Mouse (Mus musculus): Measurements from ENCODE around the gene Vmn2r56. TPM values are rescaled to one million over a fixed set of nuclear protein-coding genes. Genes with fewer than 3 reads are reported as not detected.
A peak's percentile ranks its signal among the peaks of the same experiment; 100 is the strongest.
"Not testable (repeated sequence)": the region's sequence is repeated elsewhere in the genome, so short reads cannot be mapped to it uniquely, and the experiment has no call there.

Vmn2r56 gene
- polyA plus RNA-seq (2014; fragmentation: Nextera tagmentation; extraction: Ambion mirVana) = 0.03 TPM in 1 of 2 replicates, not detected in the other

GRCm38 (mm10) chr7:12734904-12735303, at the start of gene Vmn2r56:
TSS of gene Vmn2r56 (minus strand) at chr7:12735004.
- Histone ChIP-seq H3K36me3 (ENCODE audit: control insufficient read depth, insufficient read depth, low read length) (no peaks in the 10 kb centered on the region), H3K4me1 (ENCODE audit: control insufficient read depth, insufficient read depth, low read length) (no peaks in the 10 kb centered on the region), H3K9ac (ENCODE audit: low read length) (no peak within 1 kb of the TSS), H3K4me2 (ENCODE audit: low read depth) (no peak within 1 kb of the TSS), H3K9me3 (ENCODE audit: control insufficient read depth, low read length) (peaks cover 7% of the 10 kb centered on the region; the same call in 1 of the 2 replicates), H3K27me3 (ENCODE audit: control insufficient read depth, insufficient read depth, low read length) (no peaks in the 10 kb centered on the region), H3K4me3 (ENCODE audit: low read depth, low read length) (no peak within 1 kb of the TSS), H3K27ac (ENCODE audit: low read depth, low read length) (no peak within 1 kb of the TSS)
- ATAC-seq (ENCODE audit: insufficient read depth, low FRiP score, low TSS enrichment) (no peak), DNase-seq (ENCODE audit: low spot score) (no peak)
- 52% methylated on average over 1 of the region's 1 CpGs for WGBS

- ATAC-seq (ENCODE audit: insufficient read depth, low FRiP score, low TSS enrichment) (peak; percentile 92), DNase-seq (ENCODE audit: low spot score) (peak; percentile 89)
- Histone ChIP-seq H3K27ac (ENCODE audit: low read depth, low read length) (no peak overlapping the region), H3K4me2 (ENCODE audit: low read depth) (peak overlapping the region; percentile 84), H3K4me3 (ENCODE audit: low read depth, low read length) (peak overlapping the region; percentile 71), H3K27me3 (ENCODE audit: control insufficient read depth, insufficient read depth, low read length) (no peaks in the 10 kb centered on the region), H3K36me3 (ENCODE audit: control insufficient read depth, insufficient read depth, low read length) (no peaks in the 10 kb centered on the region; the same call in 1 of the 2 replicates), H3K9me3 (ENCODE audit: control insufficient read depth, low read length) (no peaks in the 10 kb centered on the region), H3K9ac (ENCODE audit: low read length) (peak overlapping the region; percentile 66), H3K4me1 (ENCODE audit: control insufficient read depth, insufficient read depth, low read length) (no peaks in the 10 kb centered on the region)
- under 1% methylated on average over 57 of the region's 57 CpGs for WGBS
Measured at GRCm38 (mm10) chr7:12780151-12780830, 45.5 kb upstream of the Vmn2r56 start.

GRCm38 (mm10) chr7:12779782-12780150, 45.0 kb upstream of the Vmn2r56 start:
- peak overlapping the region; percentile 66 for H3K9ac ChIP-seq (ENCODE audit: low read length)
- ATAC-seq (ENCODE audit: insufficient read depth, low FRiP score, low TSS enrichment) = no peak; the same call in 1 of the 2 replicates
- no peak overlapping the region for H3K27ac ChIP-seq (ENCODE audit: low read depth, low read length)

GRCm38 (mm10) chr7:12779141-12779540, 44.3 kb upstream of the Vmn2r56 start:
- H3K4me2 ChIP-seq (ENCODE audit: low read depth) = no peak overlapping the region
- peaks cover 5% of the 10 kb centered on the region for H3K36me3 ChIP-seq (ENCODE audit: control insufficient read depth, insufficient read depth, low read length)
- 92% methylated on average over 5 of the region's 5 CpGs for WGBS
- H3K9ac ChIP-seq (ENCODE audit: low read length) = no peak overlapping the region
- no peaks in the 10 kb centered on the region for H3K27me3 ChIP-seq (ENCODE audit: control insufficient read depth, insufficient read depth, low read length)
- DNase-seq (ENCODE audit: low spot score) (no peak), ATAC-seq (ENCODE audit: insufficient read depth, low FRiP score, low TSS enrichment) (no peak)
- H3K4me3 ChIP-seq (ENCODE audit: low read depth, low read length) = no peak overlapping the region
- H3K9me3 ChIP-seq (ENCODE audit: control insufficient read depth, low read length) = no peaks in the 10 kb centered on the region
- no peaks in the 10 kb centered on the region for H3K4me1 ChIP-seq (ENCODE audit: control insufficient read depth, insufficient read depth, low read length)
- H3K27ac ChIP-seq (ENCODE audit: low read depth, low read length) = no peak overlapping the region

More at GRCm38 (mm10) chr7:12779782-12780150, 45.0 kb upstream of the Vmn2r56 start:
- peak overlapping the region; percentile 71 for H3K4me3 ChIP-seq (ENCODE audit: low read depth, low read length)
- DNase-seq (ENCODE audit: low spot score) = no peak
- no peaks in the 10 kb centered on the region for H3K27me3 ChIP-seq (ENCODE audit: control insufficient read depth, insufficient read depth, low read length)
- H3K36me3 ChIP-seq (ENCODE audit: control insufficient read depth, insufficient read depth, low read length) = peaks cover under 1% of the 10 kb centered on the region
- whole genome bisulfite sequencing = 21% methylated on average over 10 of the region's 10 CpGs
- no peaks in the 10 kb centered on the region for H3K4me1 ChIP-seq (ENCODE audit: control insufficient read depth, insufficient read depth, low read length)
- no peaks in the 10 kb centered on the region for H3K9me3 ChIP-seq (ENCODE audit: control insufficient read depth, low read length)
- peak overlapping the region; percentile 84 for H3K4me2 ChIP-seq (ENCODE audit: low read depth)

- no peak overlapping the region for H3K9ac ChIP-seq (ENCODE audit: low read length)
- H3K4me1 ChIP-seq (ENCODE audit: control insufficient read depth, insufficient read depth, low read length) = no peaks in the 10 kb centered on the region
- H3K4me3 ChIP-seq (ENCODE audit: low read depth, low read length) = no peak overlapping the region
- no peaks in the 10 kb centered on the region; the same call in 1 of the 2 replicates for H3K9me3 ChIP-seq (ENCODE audit: control insufficient read depth, low read length)
- ATAC-seq (ENCODE audit: insufficient read depth, low FRiP score, low TSS enrichment) (no peak), DNase-seq (ENCODE audit: low spot score) (no peak)
- H3K27ac ChIP-seq (ENCODE audit: low read depth, low read length) = no peak overlapping the region
- H3K36me3 ChIP-seq (ENCODE audit: control insufficient read depth, insufficient read depth, low read length) = peaks cover 9% of the 10 kb centered on the region
- H3K27me3 ChIP-seq (ENCODE audit: control insufficient read depth, insufficient read depth, low read length) = no peaks in the 10 kb centered on the region
- H3K4me2 ChIP-seq (ENCODE audit: low read depth) = no peak overlapping the region
- WGBS = 95% methylated on average over 1 of the region's 1 CpGs
Measured at GRCm38 (mm10) chr7:12774606-12775005, 39.8 kb upstream of the Vmn2r56 start.

- H3K9me3 ChIP-seq (ENCODE audit: control insufficient read depth, low read length) = no peaks in the 10 kb centered on the region; the same call in 1 of the 2 replicates
- H3K9ac ChIP-seq (ENCODE audit: low read length) = no peak overlapping the region
- H3K27me3 ChIP-seq (ENCODE audit: control insufficient read depth, insufficient read depth, low read length) = no peaks in the 10 kb centered on the region
- no peak for ATAC-seq (ENCODE audit: insufficient read depth, low FRiP score, low TSS enrichment)
- H3K36me3 ChIP-seq (ENCODE audit: control insufficient read depth, insufficient read depth, low read length) = peaks cover 9% of the 10 kb centered on the region
- no peak overlapping the region for H3K4me3 ChIP-seq (ENCODE audit: low read depth, low read length)
- H3K4me2 ChIP-seq (ENCODE audit: low read depth) = no peak overlapping the region
- WGBS = 92% methylated on average over 9 of the region's 9 CpGs
- no peak overlapping the region for H3K27ac ChIP-seq (ENCODE audit: low read depth, low read length)
- no peaks in the 10 kb centered on the region for H3K4me1 ChIP-seq (ENCODE audit: control insufficient read depth, insufficient read depth, low read length)
- DNase-seq (ENCODE audit: low spot score) = no peak
Measured at GRCm38 (mm10) chr7:12774111-12774510, 39.3 kb upstream of the Vmn2r56 start.

GRCm38 (mm10) chr7:12749431-12750198, 14.8 kb upstream of the Vmn2r56 start:
- DNase-seq (ENCODE audit: low spot score) (peak; percentile 33), ATAC-seq (ENCODE audit: insufficient read depth, low FRiP score, low TSS enrichment) (no peak)
- H3K27ac ChIP-seq (ENCODE audit: low read depth, low read length) = no peak overlapping the region
- H3K36me3 ChIP-seq (ENCODE audit: control insufficient read depth, insufficient read depth, low read length) = no peaks in the 10 kb centered on the region
- peak overlapping the region; percentile 10; the same call in 1 of the 2 replicates for H3K4me2 ChIP-seq (ENCODE audit: low read depth)
- WGBS = 71% methylated on average over 24 of the region's 24 CpGs
- no peaks in the 10 kb centered on the region for H3K4me1 ChIP-seq (ENCODE audit: control insufficient read depth, insufficient read depth, low read length)
- H3K9ac ChIP-seq (ENCODE audit: low read length) = no peak overlapping the region
- no peaks in the 10 kb centered on the region for H3K9me3 ChIP-seq (ENCODE audit: control insufficient read depth, low read length)
- H3K4me3 ChIP-seq (ENCODE audit: low read depth, low read length) = no peak overlapping the region
- H3K27me3 ChIP-seq (ENCODE audit: control insufficient read depth, insufficient read depth, low read length) = no peaks in the 10 kb centered on the region

- not testable (repeated sequence) for H3K4me3 ChIP-seq (ENCODE audit: low read depth, low read length); DNase-seq (ENCODE audit: low spot score); H3K9ac ChIP-seq (ENCODE audit: low read length); H3K4me2 ChIP-seq (ENCODE audit: low read depth); ATAC-seq (ENCODE audit: insufficient read depth, low FRiP score, low TSS enrichment); H3K9me3 ChIP-seq (ENCODE audit: control insufficient read depth, low read length); H3K4me1 ChIP-seq (ENCODE audit: control insufficient read depth, insufficient read depth, low read length); H3K36me3 ChIP-seq (ENCODE audit: control insufficient read depth, insufficient read depth, low read length); H3K27me3 ChIP-seq (ENCODE audit: control insufficient read depth, insufficient read depth, low read length); H3K27ac ChIP-seq (ENCODE audit: low read depth, low read length)
- WGBS = 90% methylated on average over 3 of the region's 3 CpGs
Measured at GRCm38 (mm10) chr7:12684903-12685302, 49.9 kb downstream of the Vmn2r56 start, which contains the start of gene Vmn2r55. TSS of gene Vmn2r55 (minus strand) at chr7:12685003.

Measured in neural tube, embryonic 11.5 days (tissue).